Mouse (Mus musculus) stomach, postnatal 0 days (tissue): ENCODE measurements around the gene Mcoln1. TPM values are rescaled to one million over a fixed set of nuclear protein-coding genes. Genes with fewer than 3 reads are reported as not detected.

Experiments
- ATAC-seq: fragments of 200-750 bp; cut with Nextera tagmentation; 2 replicates; pipeline ENCODE4 v1.8.0; 2017; ENCODE audit not compliant: low FRiP score, low TSS enrichment
- DNase-seq: peaks from one replicate; pipeline ENCODE4 v3.0.0-alpha.2; 2016; ENCODE audit warnings: low spot score
- H3K27ac ChIP-seq: fragments of 300-500 bp; sonication (generic); replicated peaks from 2 replicates; pipeline ENCODE4 v1.5.1; 2014; ENCODE audit warnings: mild to moderate bottlenecking, control low read depth
- H3K27me3 ChIP-seq: fragments of 300-500 bp; sonication (generic); 2 replicates; pipeline ENCODE4 v1.6.1; 2014; ENCODE audit warnings: low read length; ENCODE audit not compliant: control insufficient read depth, insufficient read depth
- H3K36me3 ChIP-seq: fragments of 300-500 bp; sonication (generic); 2 replicates; pipeline ENCODE4 v1.6.1; 2014; ENCODE audit warnings: low read length, mixed read lengths; ENCODE audit not compliant: control insufficient read depth, insufficient read depth
- H3K4me1 ChIP-seq: fragments of 300-500 bp; sonication (generic); replicated peaks from 2 replicates; pipeline ENCODE4 v1.6.1; 2014; ENCODE audit warnings: antibody characterized with exemption; ENCODE audit not compliant: control insufficient read depth, insufficient read depth
- H3K4me2 ChIP-seq: fragments of 300-500 bp; sonication (generic); replicated peaks from 2 replicates; pipeline ENCODE4 v1.6.1; 2014; ENCODE audit warnings: low read depth, mild to moderate bottlenecking, control low read depth, moderate library complexity
- H3K4me3 ChIP-seq: fragments of 300-500 bp; sonication (generic); 2 replicates; pipeline ENCODE4 v1.5.1; 2014; ENCODE audit warnings: low read depth, low read length, control low read depth
- H3K9ac ChIP-seq: fragments of 300-500 bp; sonication (generic); 2 replicates; pipeline ENCODE4 v1.6.1; 2014; ENCODE audit warnings: mild to moderate bottlenecking, low read length, control low read depth, mixed read lengths
- H3K9me3 ChIP-seq: fragments of 300-500 bp; sonication (generic); 2 replicates; pipeline ENCODE4 v1.6.1; 2016; ENCODE audit warnings: low read length; ENCODE audit not compliant: control insufficient read depth
- CTCF ChIP-seq: IDR thresholded peaks from 2 replicates; pipeline ENCODE4 v1.5.1; 2016; ENCODE audit warnings: antibody characterized with exemption, low read depth, mild to moderate bottlenecking, moderate library complexity
- EP300 ChIP-seq: optimal IDR thresholded peaks from 2 replicates; pipeline ENCODE3; 2016; ENCODE audit warnings: antibody characterized with exemption
- WGBS: fragments of 180-500 bp; shearing (Covaris S2); extraction: QIAGEN DNeasy Blood & Tissue Kit; methylation state at CpG from one replicate; pipeline ENCODE4 v1.1.7; 2014; 5-methylcytosine and 5-hydroxymethylcytosine counted together
- polyA plus RNA-seq: library from polyadenylated mRNA; unstranded; fragments of >200 nt; fragmentation: Nextera tagmentation; extraction: Ambion mirVana; gene quantifications from 2 replicates; pipeline ENCODE4 v1.2.1, GENCODE M21; 2015

The Mcoln1 gene
- polyA plus RNA-seq, 1 experiment from 2014 or later, result 24.7 TPM

DNA sequence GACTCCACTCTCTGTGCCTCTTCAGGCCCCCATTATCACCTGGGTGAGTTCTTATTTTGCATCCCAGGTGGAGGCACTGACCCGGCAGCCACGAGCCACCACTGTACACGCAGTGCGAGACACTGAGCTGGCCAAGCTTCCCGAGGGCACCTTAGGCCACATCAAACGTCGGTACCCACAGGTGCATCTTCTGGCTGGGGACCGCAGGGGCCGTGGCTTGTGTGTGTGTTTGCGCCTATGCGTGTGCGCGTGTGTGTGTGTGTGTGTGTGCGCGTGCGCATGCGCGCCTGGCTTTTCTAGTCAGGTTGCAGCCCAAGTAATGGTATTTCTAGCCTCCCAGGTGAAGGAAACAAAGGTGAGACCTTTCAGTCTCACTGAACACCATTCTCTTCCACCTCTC is 31.7 kb downstream of the Mcoln1 start:
- DNase-seq (no peak), ATAC-seq (no peak)
- Histone ChIP-seq H3K4me3 (no peak overlapping the region), H3K27me3 (no peaks in the 10 kb centered on the region), H3K9ac (no peak overlapping the region), H3K4me1 (no peaks in the 10 kb centered on the region), H3K36me3 (peaks cover 8% of the 10 kb centered on the region), H3K9me3 (no peaks in the 10 kb centered on the region), H3K27ac (no peak overlapping the region), H3K4me2 (no peak overlapping the region)
- TF ChIP-seq CTCF, result no peak
- no peak for TF ChIP-seq EP300
- 94% methylated on average over 18 of the region's 18 CpGs for WGBS

- H3K4me2 ChIP-seq, result no peak overlapping the region
- ATAC-seq (0 out of 2 replicates have a peak, but pooled peaks have one; percentile 39), DNase-seq (peak; percentile 48)
- H3K9ac ChIP-seq, result no peak overlapping the region
- no peaks in the 10 kb centered on the region for H3K9me3 ChIP-seq
- TF ChIP-seq EP300 (no peak), CTCF (no peak)
- H3K27me3 ChIP-seq, result no peaks in the 10 kb centered on the region
- 58% methylated on average over 15 of the region's 15 CpGs for WGBS
- H3K4me1 ChIP-seq, result no peaks in the 10 kb centered on the region
- no peak overlapping the region for H3K4me3 ChIP-seq
- no peak overlapping the region for H3K27ac ChIP-seq
- peaks cover 22% of the 10 kb centered on the region for H3K36me3 ChIP-seq
Observed at GRCm38 (mm10) chr8:3536053-3536841, 36.0 kb downstream of the Mcoln1 start.

DNA sequence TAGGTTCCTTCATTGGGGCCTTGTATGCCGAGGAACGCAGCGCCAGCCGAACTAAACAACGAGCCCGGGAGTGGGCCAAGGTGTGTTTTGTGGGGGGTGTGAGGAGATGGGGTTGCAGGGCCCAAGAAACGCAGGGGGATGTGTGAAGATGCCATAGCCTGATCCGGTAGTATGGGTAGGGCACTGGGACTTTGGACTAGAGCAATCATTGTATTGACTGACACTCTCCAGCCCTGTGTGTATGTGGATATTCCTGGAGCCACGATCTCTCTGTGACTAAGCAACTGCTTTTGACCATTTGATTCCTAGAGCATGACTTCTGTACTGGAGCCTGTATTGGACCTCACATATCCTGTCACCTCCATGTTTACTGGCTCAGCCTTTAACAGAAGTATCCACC is 36.7 kb downstream of the Mcoln1 start:
- H3K4me3 ChIP-seq, result no peak overlapping the region
- peaks cover 22% of the 10 kb centered on the region for H3K36me3 ChIP-seq
- H3K27me3 ChIP-seq, result no peaks in the 10 kb centered on the region
- no peaks in the 10 kb centered on the region for H3K4me1 ChIP-seq
- H3K9me3 ChIP-seq, result no peaks in the 10 kb centered on the region
- WGBS, result 92% methylated on average over 9 of the region's 9 CpGs
- ATAC-seq (no peak), DNase-seq (no peak)
- no peak overlapping the region for H3K9ac ChIP-seq
- no peak overlapping the region for H3K4me2 ChIP-seq
- no peak for TF ChIP-seq CTCF
- no peak for TF ChIP-seq EP300
- H3K27ac ChIP-seq, result no peak overlapping the region

DNA sequence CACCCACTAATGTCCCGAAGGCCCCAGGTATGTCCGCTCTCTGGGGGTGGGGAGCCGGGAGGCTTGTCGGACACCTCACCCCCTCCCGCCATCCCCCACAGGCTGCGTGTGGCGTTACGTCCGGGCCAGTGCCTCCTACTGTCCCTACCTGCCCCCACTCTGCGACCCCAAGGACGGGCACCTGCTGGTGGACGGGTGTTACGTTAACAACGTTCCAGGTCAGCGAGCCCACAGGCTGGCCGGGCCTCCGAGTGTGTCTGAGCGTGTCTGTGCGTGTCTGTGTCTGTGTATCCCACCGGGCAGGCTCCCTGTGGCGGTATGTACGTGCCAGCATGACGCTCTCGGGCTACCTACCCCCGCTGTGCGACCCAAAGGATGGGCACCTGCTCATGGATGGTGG is 37.4 kb downstream of the Mcoln1 start:
- 94% methylated on average over 26 of the region's 26 CpGs for WGBS
- TF ChIP-seq EP300, result no peak
- TF ChIP-seq CTCF, result no peak
- H3K36me3 ChIP-seq, result peaks cover 22% of the 10 kb centered on the region
- DNase-seq (no peak), ATAC-seq (no peak)
- H3K4me2 ChIP-seq, result no peak overlapping the region
- no peaks in the 10 kb centered on the region for H3K4me1 ChIP-seq
- H3K27me3 ChIP-seq, result no peaks in the 10 kb centered on the region
- no peak overlapping the region for H3K9ac ChIP-seq
- H3K4me3 ChIP-seq, result no peak overlapping the region
- H3K9me3 ChIP-seq, result no peaks in the 10 kb centered on the region
- H3K27ac ChIP-seq, result no peak overlapping the region

GRCm38 (mm10) chr8:3539146-3539545 is 38.9 kb downstream of the Mcoln1 start:
- no peaks in the 10 kb centered on the region for H3K9me3 ChIP-seq
- H3K36me3 ChIP-seq, result peaks cover 28% of the 10 kb centered on the region
- TF ChIP-seq EP300, result no peak
- no peak for TF ChIP-seq CTCF
- H3K4me3 ChIP-seq, result no peak overlapping the region
- H3K4me2 ChIP-seq, result no peak overlapping the region
- WGBS, result 85% methylated on average over 7 of the region's 7 CpGs
- DNase-seq, result no peak
- no peak overlapping the region for H3K9ac ChIP-seq
- ATAC-seq, result no peak
- no peaks in the 10 kb centered on the region for H3K4me1 ChIP-seq
- H3K27me3 ChIP-seq, result no peaks in the 10 kb centered on the region
- no peak overlapping the region for H3K27ac ChIP-seq

GRCm38 (mm10) chr8:3540076-3540475 is 39.8 kb downstream of the Mcoln1 start:
- no peak overlapping the region for H3K4me2 ChIP-seq

More at GRCm38 (mm10) chr8:3540076-3540475, 39.8 kb downstream of the Mcoln1 start:
- no peak overlapping the region for H3K27ac ChIP-seq
- no peaks in the 10 kb centered on the region for H3K27me3 ChIP-seq
- no peak overlapping the region for H3K4me3 ChIP-seq
- no peaks in the 10 kb centered on the region for H3K9me3 ChIP-seq
- H3K4me1 ChIP-seq, result no peaks in the 10 kb centered on the region
- ATAC-seq (no peak), DNase-seq (no peak)
- peaks cover 33% of the 10 kb centered on the region for H3K36me3 ChIP-seq
- TF ChIP-seq CTCF (no peak), EP300 (no peak)
- 88% methylated on average over 4 of the region's 4 CpGs for WGBS
- no peak overlapping the region for H3K9ac ChIP-seq
